Mouse (Mus musculus): ENCODE results near the gene Dvl3. TPM values are rescaled to one million over a fixed set of nuclear protein-coding genes. Genes with fewer than 3 reads are reported as not detected.

Dvl3 gene
- total and polyA plus RNA-seq, 3 experiments, result 4.1 to 20.5 TPM; not detected in 1

DNA sequence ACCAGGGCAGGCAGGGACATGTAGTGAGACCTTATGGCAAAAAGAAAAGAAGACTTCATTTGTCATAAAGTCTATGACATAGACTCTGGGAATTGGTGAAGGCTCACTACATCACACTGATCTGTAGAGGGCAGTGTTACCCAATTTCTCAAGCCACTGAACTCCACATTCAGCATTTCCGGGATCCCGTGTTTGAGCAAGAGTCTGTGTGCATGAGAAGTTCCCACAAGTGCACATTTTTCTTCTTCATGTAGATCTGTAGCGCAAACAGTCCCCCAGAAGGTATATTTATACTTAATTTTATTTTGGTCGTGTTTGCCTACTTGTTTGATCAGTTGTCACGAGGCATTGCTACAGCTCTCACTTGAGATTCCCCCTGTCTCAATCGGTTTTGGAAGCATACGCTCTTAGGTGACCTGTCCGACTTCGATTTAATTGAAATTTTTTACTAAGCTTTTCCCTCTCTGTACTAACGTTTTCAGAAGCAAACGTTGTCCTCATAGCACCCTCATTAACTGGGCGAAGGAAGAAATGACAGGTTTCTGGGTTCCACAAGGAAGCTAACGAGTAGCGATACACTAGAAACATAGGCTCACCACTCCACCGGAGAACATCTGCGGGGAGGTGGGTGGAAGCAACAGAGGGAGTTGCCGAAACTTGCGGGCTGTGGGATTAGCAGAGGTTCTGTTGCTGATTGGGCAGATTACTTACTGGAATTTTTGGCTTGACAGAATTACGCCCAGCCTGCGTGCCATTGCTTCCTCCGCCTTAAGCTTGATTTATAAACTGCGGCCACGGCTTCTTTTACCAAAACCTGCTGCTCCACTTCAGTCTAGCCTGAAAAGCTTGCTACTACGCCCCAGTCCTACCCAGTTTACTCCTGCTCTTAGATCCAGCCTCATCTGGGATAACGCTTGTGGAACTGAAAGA, 19.8 kb upstream of the Dvl3 start:
- Histone ChIP-seq H3K79me2 (ENCODE audit: control insufficient read depth, insufficient read depth, low read length, poor library complexity) (peaks cover 11% of the 10 kb centered on the region), H3K9ac (ENCODE audit: control insufficient read depth, low read depth, low read length, poor library complexity, severe bottlenecking) (no peak overlapping the region), H3K9me3 (replicated peaks; ENCODE audit: insufficient read depth, low read length) (no peaks in the 10 kb centered on the region), H3K4me1 (ENCODE audit: control insufficient read depth in 1 of 2, insufficient read depth in 2 of 2, low read length in 2 of 2) (peaks cover 5 to 8% of the 10 kb centered on the region in 2 experiments), H3K27me3 (ENCODE audit: control insufficient read depth in 1 of 2, insufficient read depth in 2 of 2, low read length in 2 of 2) (no peaks in the 10 kb centered on the region), H3K36me3 (ENCODE audit: control insufficient read depth in 1 of 2, insufficient read depth in 2 of 2, low read length in 2 of 2) (peaks cover 9 to 18% of the 10 kb centered on the region in 2 experiments), H3K4me3 (ENCODE audit: control insufficient read depth in 1 of 2, insufficient read depth in 1 of 2, low read depth in 2 of 2, low read length in 2 of 2) (no peak overlapping the region), H3K27ac (ENCODE audit: control insufficient read depth, low read depth, low read length) (no peak overlapping the region)
- peak; percentile 82 for DNase-seq (ENCODE audit: low read depth, low spot score)
- no peak for TF ChIP-seq CHD1 (IDR thresholded peaks at IDR 0.05; ENCODE audit: low read depth, low read length)
- TF ChIP-seq POLR2AphosphoS2 (IDR thresholded peaks at IDR 0.05; ENCODE audit: low read length), result no peak
- TF ChIP-seq POLR2AphosphoS5 (IDR thresholded peaks at IDR 0.05; ENCODE audit: borderline replicate concordance, low read depth, low read length), result no peak
- peak; percentile 65 for TF ChIP-seq SMC3 (IDR thresholded peaks at IDR 0.05; ENCODE audit: low read depth, low read length)
- TF ChIP-seq MEF2A (IDR thresholded peaks at IDR 0.05; ENCODE audit: extremely low read depth, insufficient replicate concordance, low read depth, low read length, poor library complexity, severe bottlenecking), result no peak
- TF ChIP-seq CHD2 (IDR thresholded peaks at IDR 0.05; ENCODE audit: low read length), result no peak
- TF ChIP-seq MXI1 (IDR thresholded peaks at IDR 0.05; ENCODE audit: low read depth, low read length), result 0 out of 2 replicates have a peak, but pooled peaks have one; percentile 38
- TF ChIP-seq RAD21 (IDR thresholded peaks at IDR 0.05; ENCODE audit: low read depth, low read length), result peak; percentile 88
- no peak for TF ChIP-seq TCF12 (IDR thresholded peaks at IDR 0.05; ENCODE audit: low read depth, low read length)
- no peak for TF ChIP-seq POLR2A (IDR thresholded peaks at IDR 0.05; ENCODE audit: control insufficient read depth in 1 of 2, insufficient read depth in 1 of 2, low read depth in 1 of 2, low read length in 2 of 2, poor library complexity in 1 of 2)
- no peak for TF ChIP-seq KAT2A (conservative IDR thresholded peaks at IDR 0.05; ENCODE audit: low read depth, low read length)
- TF ChIP-seq NRF1 (IDR thresholded peaks at IDR 0.05; ENCODE audit: insufficient read depth, low read depth, low read length, poor library complexity, severe bottlenecking), result no peak
- no peak for TF ChIP-seq E2F4 (IDR thresholded peaks at IDR 0.05; ENCODE audit: borderline replicate concordance, low read depth, low read length)
- TF ChIP-seq NELFE (IDR thresholded peaks at IDR 0.05; ENCODE audit: low read depth, low read length), result no peak
- TF ChIP-seq CTCF (IDR thresholded peaks at IDR 0.05 in 2 of 3, conservative IDR thresholded peaks at IDR 0.05 in 1 of 3; ENCODE audit: control insufficient read depth in 1 of 3, insufficient read depth in 1 of 3, low read depth in 2 of 3, low read length in 3 of 3, poor library complexity in 1 of 3, severe bottlenecking in 1 of 3), result peak; percentile 42 to 84 (median 67)
- peak; percentile 81 for TF ChIP-seq ELF1 (IDR thresholded peaks at IDR 0.05; ENCODE audit: low read depth, low read length)
- no peak for TF ChIP-seq GABPA (IDR thresholded peaks at IDR 0.05; ENCODE audit: low read depth, low read length)
- TF ChIP-seq TAL1 (IDR thresholded peaks at IDR 0.05; ENCODE audit: low read length), result no peak
- TF ChIP-seq MAFK (IDR thresholded peaks at IDR 0.05; ENCODE audit: borderline replicate concordance, low read depth, low read length), result no peak
- TF ChIP-seq MAX (IDR thresholded peaks at IDR 0.05; ENCODE audit: low read length), result no peak
- TF ChIP-seq TBP (IDR thresholded peaks at IDR 0.05; ENCODE audit: low read depth, low read length), result no peak
- TF ChIP-seq USF2 (IDR thresholded peaks at IDR 0.05; ENCODE audit: borderline replicate concordance in 1 of 2, insufficient read depth in 1 of 2, low read depth in 1 of 2, low read length in 2 of 2), result no peak
- TF ChIP-seq UBTF (IDR thresholded peaks at IDR 0.05; ENCODE audit: borderline replicate concordance, insufficient read depth, low read depth, low read length), result no peak
- no peak for TF ChIP-seq RCOR1 (IDR thresholded peaks at IDR 0.05; ENCODE audit: low read depth, low read length)
- TF ChIP-seq ZKSCAN1 (IDR thresholded peaks at IDR 0.05; ENCODE audit: low read depth, low read length), result no peak
- no peak for TF ChIP-seq MAZ (IDR thresholded peaks at IDR 0.05; ENCODE audit: low read depth, low read length)
- TF ChIP-seq MYB (IDR thresholded peaks at IDR 0.05; ENCODE audit: low read depth, low read length), result no peak
- no peak for TF ChIP-seq ZNF384 (IDR thresholded peaks at IDR 0.05; ENCODE audit: low read depth, low read length)
- no peak for TF ChIP-seq ZMIZ1 (IDR thresholded peaks at IDR 0.05; ENCODE audit: low read depth, low read length)
- no peak for TF ChIP-seq USF1 (IDR thresholded peaks at IDR 0.05; ENCODE audit: low read depth, low read length)
- no peak for TF ChIP-seq EP300 (IDR thresholded peaks at IDR 0.05; ENCODE audit: low read depth in 1 of 2, low read length in 2 of 2)
- no peak for TF ChIP-seq BHLHE40 (IDR thresholded peaks at IDR 0.05; ENCODE audit: borderline replicate concordance, low read depth, low read length)
- peak; percentile 56; the same call in 1 of the 2 replicates for TF ChIP-seq SIN3A (IDR thresholded peaks at IDR 0.05; ENCODE audit: low read length)
- TF ChIP-seq ETS1 (IDR thresholded peaks at IDR 0.05; ENCODE audit: low read depth, low read length), result no peak
- 0 out of 2 replicates have a peak, but pooled peaks have one; percentile 20 for TF ChIP-seq MYC (IDR thresholded peaks at IDR 0.05; ENCODE audit: low read depth, low read length)

Data from MEL (cell line).